Mouse (Mus musculus) right cerebral cortex, postnatal 10 days (tissue): ENCODE data around the gene Trpv5.

Experiments
- DNase-seq, 2 experiments: peaks; one replicate each; pipeline ENCODE4 v3.0.0; 2021; ENCODE audit warnings: low spot score in 2 of 2

The Trpv5 gene

GRCm38 (mm10) chr6:41640449-41640848 lies 40.1 kb downstream of the Trpv5 start:
- no peak for DNase-seq

DNA sequence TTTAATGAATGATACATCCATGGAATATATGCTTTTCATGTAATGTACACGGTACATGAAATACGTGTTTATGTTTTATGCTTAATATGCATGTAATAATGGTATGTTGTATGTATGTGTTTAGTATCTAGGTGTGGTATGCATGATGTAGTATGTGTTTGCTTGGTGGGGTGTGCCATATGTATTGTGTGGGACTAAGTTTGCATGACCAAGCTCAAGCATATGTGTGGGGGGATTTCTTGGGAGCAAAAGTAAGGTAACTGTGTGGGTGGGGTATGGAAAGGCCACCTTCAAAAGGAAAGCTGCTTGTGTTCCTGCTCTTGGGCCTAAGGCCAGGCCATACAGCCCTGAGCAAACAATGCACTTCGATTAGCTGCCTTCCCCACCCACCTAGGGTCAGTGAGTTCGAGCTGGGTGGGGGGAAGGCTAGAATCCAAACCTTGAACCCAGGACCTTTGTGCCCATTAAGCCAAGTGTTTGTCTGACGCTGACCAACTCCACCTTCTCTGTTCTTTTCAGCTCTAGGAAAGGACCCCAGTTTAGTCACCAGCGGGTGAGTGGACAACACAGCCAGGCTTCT lies 42.6 kb downstream of the Trpv5 start:
- DNase-seq, result no peak

DNA sequence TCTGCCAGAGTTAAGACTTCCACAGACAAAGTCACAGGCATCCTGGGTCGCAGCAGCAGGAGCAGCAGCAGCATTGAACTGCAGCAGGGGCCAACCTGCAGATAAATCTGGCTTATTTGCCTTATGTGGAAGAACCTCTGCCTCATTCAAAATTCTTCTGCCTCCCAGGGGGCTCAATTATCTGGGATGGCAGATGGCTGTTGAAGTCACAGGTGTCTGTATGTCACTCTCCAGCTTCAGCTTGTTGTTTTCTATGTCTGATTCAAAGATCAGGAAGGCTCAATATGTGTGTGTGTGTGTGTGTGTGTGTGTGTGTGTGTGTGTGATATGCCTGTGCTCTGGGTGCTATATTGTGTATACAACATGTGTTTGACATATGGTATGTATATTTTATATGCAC lies 43.2 kb downstream of the Trpv5 start:
- DNase-seq, result no peak

DNA sequence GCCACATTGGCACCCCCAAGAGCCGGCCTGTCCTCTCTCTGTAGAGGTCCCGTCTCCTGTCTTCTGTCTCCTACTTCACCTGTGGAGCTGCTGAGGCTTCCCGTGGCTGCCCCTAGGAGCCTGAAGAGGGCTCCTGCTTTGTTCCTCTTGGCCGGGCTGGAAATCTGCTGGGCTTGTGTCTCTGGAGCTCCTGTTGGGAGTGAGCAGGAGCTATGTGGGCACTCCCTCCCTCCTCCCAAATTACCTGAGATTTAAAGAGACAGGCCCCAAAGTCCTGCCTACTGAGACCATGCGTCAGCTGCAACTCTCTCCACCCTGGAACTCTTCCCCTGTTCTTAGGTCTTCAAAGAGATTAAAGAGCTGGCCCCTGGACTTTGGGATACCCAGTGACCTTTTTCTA lies 44.4 kb downstream of the Trpv5 start, which contains the start of gene Trpv6:
Trpv6 (minus strand) TSS at position 228 of the 400 bp plus-strand sequence.
- peak in 1 of 2 experiments; percentile 22 for DNase-seq

- no peak for DNase-seq
These were observed 45.4 kb downstream of the Trpv5 start for GRCm38 (mm10) chr6:41635211-41635610.

DNA sequence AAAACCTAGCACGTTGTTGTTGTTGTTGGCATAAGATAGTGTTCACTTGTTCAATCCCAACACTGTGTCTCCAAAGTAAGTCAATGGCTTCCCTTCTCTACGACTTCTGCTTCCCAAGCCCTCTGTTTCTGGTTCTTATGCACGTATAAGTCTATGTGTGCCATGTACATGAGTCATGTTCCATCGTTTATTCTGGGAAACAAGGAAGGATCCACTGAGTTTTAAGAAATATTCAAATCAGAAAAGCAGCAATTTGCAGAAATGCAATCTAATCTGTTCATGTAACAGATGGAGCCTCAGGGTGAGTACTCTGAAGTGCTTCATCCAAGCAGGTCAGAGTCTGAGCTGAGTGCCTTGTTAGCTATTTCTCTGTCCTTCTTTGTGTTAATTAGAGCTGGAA lies 49.0 kb downstream of the Trpv5 start:
- DNase-seq, result no peak

DNA sequence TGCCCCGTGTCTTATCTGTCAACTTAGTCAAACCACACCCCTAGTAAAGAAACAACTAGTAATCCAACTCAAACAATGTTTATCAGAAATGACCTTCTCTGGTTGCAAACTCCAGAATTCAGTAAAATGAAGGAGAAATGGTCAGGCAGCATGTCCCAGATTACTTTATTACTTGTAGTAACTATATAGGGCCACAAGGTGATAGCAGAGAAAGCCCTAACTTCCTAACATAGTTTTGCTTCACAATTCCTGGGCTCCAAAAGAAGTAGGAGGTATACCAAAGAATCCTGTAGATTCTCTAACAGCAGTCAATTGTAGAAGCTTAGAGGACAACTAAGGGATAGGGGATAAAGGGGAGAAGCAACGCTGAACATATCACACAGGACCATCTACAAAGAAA lies 49.8 kb downstream of the Trpv5 start:
- DNase-seq, result no peak

DNA sequence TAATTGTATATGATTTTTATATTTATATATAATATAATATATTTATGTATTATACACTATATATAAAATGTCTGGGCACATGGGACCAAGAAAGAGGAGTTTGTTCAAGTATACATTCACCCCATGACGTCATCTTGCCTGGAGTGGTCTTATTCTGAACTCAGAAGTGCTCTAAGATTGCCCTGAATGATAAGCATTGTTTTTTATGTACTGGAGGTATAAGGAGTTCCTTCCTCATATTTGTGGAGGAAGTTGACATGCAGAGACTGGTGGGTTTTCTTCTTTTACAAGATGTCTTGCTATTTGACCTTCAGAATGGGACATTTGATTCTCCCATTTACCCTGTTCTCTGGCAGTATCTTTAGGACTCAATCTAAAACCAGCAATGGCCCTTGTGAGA lies 52.4 kb downstream of the Trpv5 start:
- DNase-seq, result no peak

GRCm38 (mm10) chr6:41622661-41623060 lies 57.9 kb downstream of the Trpv5 start:
- peak; percentile 74 to 79 for DNase-seq

DNA sequence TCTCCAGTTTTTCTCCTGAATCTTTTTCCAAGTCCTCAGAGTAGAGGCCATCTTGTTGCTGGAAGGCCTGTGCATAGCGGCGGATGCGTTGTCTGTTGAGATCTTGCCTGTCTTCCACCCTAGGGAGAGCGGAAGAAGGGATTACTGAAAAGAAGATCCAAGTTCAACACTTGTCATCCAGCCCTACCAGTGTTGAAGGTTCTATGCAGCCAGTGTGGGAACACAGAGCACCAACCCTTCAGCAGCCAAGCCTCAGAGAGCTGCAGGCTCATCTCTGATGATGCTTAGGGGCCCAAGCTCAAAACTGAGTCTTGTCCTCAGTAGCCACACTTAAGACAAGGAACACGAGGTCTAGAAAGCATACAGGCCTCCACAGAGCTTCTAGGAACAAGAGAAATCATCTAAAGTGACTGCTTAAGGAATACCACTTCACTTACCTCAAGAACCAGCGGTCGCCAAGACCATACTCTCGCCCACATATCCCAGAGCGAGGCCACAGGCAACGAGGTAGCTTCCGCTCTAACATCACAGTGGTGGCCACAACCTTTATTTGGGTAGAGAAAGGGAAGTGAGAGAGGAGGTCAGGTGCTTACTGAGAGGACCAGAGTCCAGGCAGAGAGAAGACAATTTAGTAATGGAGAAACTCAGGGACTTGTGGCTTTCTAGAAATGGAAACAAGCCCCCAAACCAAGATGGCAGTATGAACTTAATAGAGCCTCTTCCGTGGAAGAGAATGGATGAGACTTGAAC lies 59.2 kb downstream of the Trpv5 start:
- DNase-seq, result no peak

DNA sequence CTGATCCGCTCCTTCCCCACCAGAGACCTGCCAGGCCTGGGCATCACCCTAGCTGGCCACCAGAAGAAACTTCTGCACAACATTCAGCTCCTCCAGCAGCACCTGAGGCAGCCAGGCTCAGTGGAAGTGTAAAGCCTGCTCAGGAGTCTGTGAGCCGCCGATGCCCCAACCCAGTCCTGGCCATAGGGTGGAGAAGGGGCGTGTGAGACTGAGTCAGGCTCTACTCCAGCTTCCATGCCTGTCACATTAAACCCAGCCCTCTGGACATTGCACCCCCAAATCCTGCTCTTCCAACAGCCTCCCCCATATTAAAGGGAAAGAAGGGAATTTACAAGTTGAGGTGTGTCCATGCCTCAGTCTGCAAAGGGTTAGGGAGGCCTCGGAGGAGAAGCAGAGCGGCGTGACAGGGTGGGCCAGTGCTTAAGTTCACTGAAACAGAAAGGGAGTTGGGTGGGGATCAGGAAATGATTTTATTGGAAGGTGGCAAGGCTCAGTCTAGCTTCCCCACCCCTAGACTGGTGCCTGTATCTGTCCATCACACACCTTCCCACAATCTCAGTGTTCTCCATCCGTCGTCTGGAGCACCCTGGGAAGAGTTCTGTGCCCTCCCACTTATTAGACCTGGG lies 60.3 kb downstream of the Trpv5 start:
- DNase-seq, result no peak

DNA sequence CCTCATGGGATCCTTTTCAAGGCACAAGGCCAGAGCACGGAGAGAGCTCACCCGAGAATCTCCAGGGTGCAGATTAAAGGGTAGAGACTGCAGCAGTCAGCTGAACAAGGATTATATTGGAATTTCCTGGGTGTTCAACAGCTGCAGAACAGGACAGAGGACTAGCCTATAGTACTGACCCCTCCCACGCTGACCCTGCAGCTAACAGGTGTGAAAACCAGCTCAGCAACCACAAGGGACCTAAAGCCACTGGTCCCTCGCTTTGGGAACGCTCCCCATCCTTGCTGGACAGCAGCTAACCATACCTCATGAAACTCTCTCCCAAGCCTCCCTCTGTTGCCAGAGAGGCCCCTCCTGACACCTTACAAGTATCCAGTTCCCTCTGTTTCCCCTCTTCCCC lies 72.9 kb downstream of the Trpv5 start:
- no peak for DNase-seq

GRCm38 (mm10) chr6:41606214-41606613 lies 74.4 kb downstream of the Trpv5 start:
- peak in 1 of 2 experiments; percentile 75 for DNase-seq

- no peak for DNase-seq
These were observed 74.8 kb downstream of the Trpv5 start for GRCm38 (mm10) chr6:41605794-41606104.

GRCm38 (mm10) chr6:41605061-41605793 lies 75.3 kb downstream of the Trpv5 start, which contains the start of gene Ephb6:
TSS of gene Ephb6 (plus strand) at chr6:41605482.
- peak; percentile 83 for DNase-seq

DNA sequence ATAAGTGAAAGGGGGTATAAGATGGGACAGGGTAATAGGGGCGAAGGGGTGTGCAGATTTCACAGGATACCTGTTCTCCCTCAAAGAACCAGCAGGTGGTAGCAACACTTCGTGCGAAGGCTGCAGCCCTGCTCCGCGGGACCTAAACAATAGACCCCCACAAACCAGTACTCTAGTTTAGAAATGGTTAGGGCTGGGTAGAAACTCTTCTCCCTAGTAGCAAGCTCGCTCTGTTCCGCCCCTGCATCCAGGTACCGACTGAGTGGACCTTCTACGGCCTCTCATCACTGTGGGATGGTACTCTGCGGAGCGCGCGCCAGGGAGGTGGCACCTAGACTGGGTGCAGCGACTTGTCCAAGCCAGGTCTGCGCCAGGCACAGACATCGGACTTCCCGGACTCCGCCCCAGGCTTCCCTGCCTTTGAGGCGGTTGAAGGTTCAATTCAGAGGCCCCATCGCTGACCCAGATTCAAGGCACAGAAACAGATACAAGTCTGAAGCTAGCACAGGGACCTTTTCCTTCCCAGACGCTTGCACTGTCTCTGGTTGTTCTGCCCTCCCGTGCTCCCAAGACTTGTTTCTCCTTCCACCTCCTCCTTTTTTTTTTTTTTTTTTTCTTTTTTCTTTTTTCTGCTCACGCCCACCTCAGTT lies 76.0 kb downstream of the Trpv5 start:
- peak; percentile 69 to 74 for DNase-seq
